Mouse (Mus musculus): Measurements from ENCODE around the gene 4930447C04Rik.

DNA sequence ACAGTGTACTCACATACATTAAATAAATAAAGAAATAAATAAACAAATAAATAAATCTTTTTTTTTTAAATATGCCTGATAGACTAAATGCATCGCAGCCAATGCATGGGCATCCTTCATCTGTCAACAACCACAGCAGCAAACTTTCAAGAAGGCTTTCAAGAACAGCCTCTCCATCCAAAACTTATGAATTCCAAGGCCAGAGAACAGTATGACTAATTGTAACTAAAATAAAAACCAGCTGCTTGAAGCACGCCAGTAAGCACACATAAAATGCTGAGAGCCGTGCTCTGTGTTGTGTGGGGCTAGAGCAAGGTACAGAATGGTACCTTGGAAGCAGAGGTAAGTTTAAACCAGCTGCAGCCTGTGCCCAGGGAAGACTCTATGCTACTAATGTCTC is 37.3 kb upstream of the 4930447C04Rik start:
- TF ChIP-seq EP300 (IDR thresholded peaks at IDR 0.05): no peak
- no peak for TF ChIP-seq CTCF (IDR thresholded peaks at IDR 0.05)
